Mouse (Mus musculus): ENCODE data around the gene Gm13283.
"Not testable (repeated sequence)": the region's sequence is repeated elsewhere in the genome, so short reads cannot be mapped to it uniquely, and the experiment has no call there.

The Gm13283 gene

GRCm38 (mm10) chr4:88762341-88762740 is 2.4 kb downstream of the Gm13283 start:
- not testable (repeated sequence) for DNase-seq (ENCODE audit: inconsistent ontology term)

GRCm38 (mm10) chr4:88763384-88764018 is 3.6 kb downstream of the Gm13283 start:
- peak; percentile 76 for DNase-seq (ENCODE audit: inconsistent ontology term)

GRCm38 (mm10) chr4:88773534-88773933 is 13.6 kb downstream of the Gm13283 start, which contains the start of gene Gm13290:
TSS of gene Gm13290 (plus strand) at chr4:88773834.
- not testable (repeated sequence) for DNase-seq (ENCODE audit: inconsistent ontology term)

- DNase-seq (ENCODE audit: inconsistent ontology term), result not testable (repeated sequence)
These were observed 16.7 kb downstream of the Gm13283 start, which contains the start of gene Gm13289 for GRCm38 (mm10) chr4:88776622-88777021. TSS of gene Gm13289 (plus strand) at chr4:88776922.

GRCm38 (mm10) chr4:88779550-88779949 is 19.6 kb downstream of the Gm13283 start, which contains the start of gene Gm13272:
TSS of gene Gm13272 (plus strand) at chr4:88779850.
- not testable (repeated sequence) for DNase-seq (ENCODE audit: inconsistent ontology term)

- DNase-seq (ENCODE audit: inconsistent ontology term), result not testable (repeated sequence)
These were observed 20.4 kb downstream of the Gm13283 start for GRCm38 (mm10) chr4:88780320-88780719.

DNA sequence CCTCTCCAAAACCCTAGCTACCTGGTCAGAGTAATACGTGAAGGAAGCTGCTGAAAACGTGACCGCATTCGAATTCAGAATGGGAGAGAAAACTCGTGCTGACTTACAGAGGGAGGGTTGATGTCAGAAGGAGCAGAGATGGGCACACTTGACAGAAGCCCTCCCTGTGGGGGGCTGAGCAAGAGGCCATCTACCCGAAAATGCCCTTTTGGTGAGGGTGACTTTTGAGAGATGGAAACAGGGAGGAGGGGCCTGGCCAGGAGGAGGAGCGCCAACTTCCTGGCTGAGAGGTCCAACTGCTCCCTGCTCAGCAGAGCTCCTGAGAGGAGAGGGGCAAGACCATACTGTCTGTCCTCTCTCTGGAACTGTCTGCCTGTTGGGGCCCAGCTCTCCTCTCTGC is 21.9 kb downstream of the Gm13283 start, which contains the start of gene Ifnz:
TSS of gene Ifnz (plus strand) at position 301 of the 400 bp plus-strand sequence.
- not testable (repeated sequence) for DNase-seq (ENCODE audit: inconsistent ontology term)

- DNase-seq (ENCODE audit: inconsistent ontology term), result not testable (repeated sequence)
These were observed 22.4 kb downstream of the Gm13283 start for GRCm38 (mm10) chr4:88782335-88782734.

GRCm38 (mm10) chr4:88785409-88785808 is 25.5 kb downstream of the Gm13283 start, which contains the start of gene Gm13276:
TSS of gene Gm13276 (plus strand) at chr4:88785709.
- DNase-seq (ENCODE audit: inconsistent ontology term), result not testable (repeated sequence)

DNA sequence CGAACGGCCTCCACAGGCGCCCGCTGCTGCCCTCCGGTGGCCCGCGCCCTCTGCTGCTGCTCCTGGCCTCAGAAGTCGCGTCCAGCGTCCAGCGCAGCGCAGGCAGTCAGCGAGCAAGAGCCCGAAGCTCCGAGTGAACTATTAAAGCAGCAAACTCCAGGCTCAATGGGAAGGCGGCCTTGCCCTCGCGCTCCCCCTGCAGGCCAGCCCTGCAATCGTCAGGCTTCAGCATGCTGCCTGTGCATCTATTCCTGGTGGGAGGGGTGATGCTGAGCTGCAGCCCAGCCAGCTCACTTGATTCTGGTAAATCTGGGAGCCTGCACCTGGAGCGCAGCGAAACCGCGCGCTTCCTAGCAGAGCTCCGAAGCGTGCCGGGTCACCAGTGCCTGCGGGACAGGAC is 28.5 kb downstream of the Gm13283 start, which contains the start of gene Gm13277:
TSS of gene Gm13277 (plus strand) at position 231 of the 400 bp plus-strand sequence.
- not testable (repeated sequence) for DNase-seq (ENCODE audit: inconsistent ontology term)

DNA sequence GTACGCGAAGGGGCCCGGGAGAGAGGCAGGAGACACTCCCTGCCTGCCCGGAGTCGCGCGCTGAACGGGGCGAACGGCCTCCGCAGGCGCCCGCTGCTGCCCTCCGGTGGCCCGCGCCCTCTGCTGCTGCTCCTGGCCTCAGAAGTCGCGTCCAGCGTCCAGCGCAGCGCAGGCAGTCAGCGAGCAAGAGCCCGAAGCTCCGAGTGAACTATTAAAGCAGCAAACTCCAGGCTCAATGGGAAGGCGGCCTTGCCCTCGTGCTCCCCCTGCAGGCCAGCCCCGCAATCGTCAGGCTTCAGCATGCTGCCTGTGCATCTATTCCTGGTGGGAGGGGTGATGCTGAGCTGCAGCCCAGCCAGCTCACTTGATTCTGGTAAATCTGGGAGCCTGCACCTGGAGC is 31.3 kb downstream of the Gm13283 start, which contains the start of gene Gm13278:
TSS of gene Gm13278 (plus strand) at position 301 of the 400 bp plus-strand sequence.
- DNase-seq (ENCODE audit: inconsistent ontology term), result not testable (repeated sequence)

- DNase-seq (ENCODE audit: inconsistent ontology term), result not testable (repeated sequence)
These were observed 34.2 kb downstream of the Gm13283 start, which contains the start of gene Gm13275 for GRCm38 (mm10) chr4:88793936-88794675. TSS of gene Gm13275 (plus strand) at chr4:88794487.

GRCm38 (mm10) chr4:88797097-88797496 is 37.2 kb downstream of the Gm13283 start, which contains the start of gene Gm13279:
TSS of gene Gm13279 (plus strand) at chr4:88797397.
- not testable (repeated sequence) for DNase-seq (ENCODE audit: inconsistent ontology term)

DNA sequence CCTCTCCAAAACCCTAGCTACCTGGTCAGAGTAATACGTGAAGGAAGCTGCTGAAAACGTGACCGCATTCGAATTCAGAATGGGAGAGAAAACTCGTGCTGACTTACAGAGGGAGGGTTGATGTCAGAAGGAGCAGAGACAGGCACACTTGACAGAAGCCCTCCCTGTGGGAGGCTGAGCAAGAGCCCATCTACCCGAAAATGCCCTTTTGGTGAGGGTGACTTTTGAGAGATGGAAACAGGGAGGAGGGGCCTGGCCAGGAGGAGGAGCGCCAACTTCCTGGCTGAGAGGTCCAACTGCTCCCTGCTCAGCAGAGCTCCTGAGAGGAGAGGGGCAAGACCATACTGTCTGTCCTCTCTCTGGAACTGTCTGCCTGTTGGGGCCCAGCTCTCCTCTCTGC is 39.4 kb downstream of the Gm13283 start, which contains the start of gene Gm13285:
TSS of gene Gm13285 (plus strand) at position 301 of the 400 bp plus-strand sequence.
- not testable (repeated sequence) for DNase-seq (ENCODE audit: inconsistent ontology term)

DNA sequence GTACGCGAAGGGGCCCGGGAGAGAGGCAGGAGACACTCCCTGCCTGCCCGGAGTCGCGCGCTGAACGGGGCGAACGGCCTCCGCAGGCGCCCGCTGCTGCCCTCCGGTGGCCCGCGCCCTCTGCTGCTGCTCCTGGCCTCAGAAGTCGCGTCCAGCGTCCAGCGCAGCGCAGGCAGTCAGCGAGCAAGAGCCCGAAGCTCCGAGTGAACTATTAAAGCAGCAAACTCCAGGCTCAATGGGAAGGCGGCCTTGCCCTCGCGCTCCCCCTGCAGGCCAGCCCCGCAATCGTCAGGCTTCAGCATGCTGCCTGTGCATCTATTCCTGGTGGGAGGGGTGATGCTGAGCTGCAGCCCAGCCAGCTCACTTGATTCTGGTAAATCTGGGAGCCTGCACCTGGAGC is 43.0 kb downstream of the Gm13283 start, which contains the start of gene Gm13287:
TSS of gene Gm13287 (plus strand) at position 301 of the 400 bp plus-strand sequence.
- DNase-seq (ENCODE audit: inconsistent ontology term), result not testable (repeated sequence)

- DNase-seq (ENCODE audit: inconsistent ontology term), result not testable (repeated sequence)
These were observed 45.3 kb downstream of the Gm13283 start, which contains the start of gene Gm13288 for GRCm38 (mm10) chr4:88805231-88805630. TSS of gene Gm13288 (plus strand) at chr4:88805531.

GRCm38 (mm10) chr4:88805761-88806160 is 45.8 kb downstream of the Gm13283 start:
- DNase-seq (ENCODE audit: inconsistent ontology term), result not testable (repeated sequence)
